Mouse (Mus musculus) Muller cell, postnatal 12 days (primary cell): Measurements from ENCODE around the gene Nufip2.
A peak's percentile ranks its signal among the peaks of the same experiment; 100 is the strongest.

Experiments used
- DNase-seq: peaks from one replicate; pipeline ENCODE4 v3.0.0-alpha.2; 2015; ENCODE audit errors: inconsistent ontology term

Nufip2 gene

GRCm38 (mm10) chr11:77771879-77772713 is 86.1 kb downstream of the Nufip2 start:
- DNase-seq, result no peak

- no peak for DNase-seq
Measured at GRCm38 (mm10) chr11:77775701-77776400, 89.9 kb downstream of the Nufip2 start.

- no peak for DNase-seq
Measured at GRCm38 (mm10) chr11:77777436-77777835, 91.5 kb downstream of the Nufip2 start.

GRCm38 (mm10) chr11:77777937-77778336 is 92.0 kb downstream of the Nufip2 start:
- DNase-seq, result no peak

- no peak for DNase-seq
Measured at GRCm38 (mm10) chr11:77779240-77779639, 93.3 kb downstream of the Nufip2 start.

GRCm38 (mm10) chr11:77781088-77781487 is 95.1 kb downstream of the Nufip2 start:
- DNase-seq, result no peak

- DNase-seq, result no peak
Measured at GRCm38 (mm10) chr11:77782104-77782815, 96.3 kb downstream of the Nufip2 start.

- DNase-seq, result peak; percentile 99
Measured at GRCm38 (mm10) chr11:77783211-77783746, 97.3 kb downstream of the Nufip2 start.

GRCm38 (mm10) chr11:77783747-77784646 is 98.0 kb downstream of the Nufip2 start:
- no peak for DNase-seq

- no peak for DNase-seq
Measured at GRCm38 (mm10) chr11:77784894-77785293, 98.9 kb downstream of the Nufip2 start.

- DNase-seq, result peak; percentile 92
Measured at GRCm38 (mm10) chr11:77785396-77785767, 99.4 kb downstream of the Nufip2 start.

- DNase-seq, result peak; percentile 92
Measured at GRCm38 (mm10) chr11:77785768-77786561, 100.0 kb downstream of the Nufip2 start.

GRCm38 (mm10) chr11:77787707-77788106 is 101.8 kb downstream of the Nufip2 start, which contains the start of gene Gm10277:
Gene Gm10277, minus strand, starts transcription at chr11:77787747.
- DNase-seq, result no peak

GRCm38 (mm10) chr11:77789512-77789911 is 103.6 kb downstream of the Nufip2 start:
- DNase-seq, result no peak

GRCm38 (mm10) chr11:77790286-77790685 is 104.3 kb downstream of the Nufip2 start:
- DNase-seq, result no peak

GRCm38 (mm10) chr11:77791241-77791727 is 105.3 kb downstream of the Nufip2 start:
- peak; percentile 88 for DNase-seq
